In genomic region chr15:27629046-27629445, GRCm38 (mm10) we compare ENCODE assay signal across 10 mouse cellular contexts. TPM values are rescaled to one million over a fixed set of nuclear protein-coding genes. Genes with fewer than 3 reads are reported as not detected.
DNase-seq lines count a peak whose midpoint lies in the region; ATAC-seq and TF ChIP-seq lines count a peak whose summit lies in the region.
"Had no signal": no experiment of that assay in that cellular context is flagged by ENCODE, and none has a peak within 500 bp of the region (broad histone marks: within the 10 kb centered on the region; RNA-seq: fewer than 3 reads in every experiment).

No protein-coding gene starts in this region.

- H3K9ac ChIP-seq in heart, embryonic 13.5 days: peak overlapping the region; percentile 96
- H3K9ac ChIP-seq in hindbrain, embryonic 11.5 days (ENCODE audit: low read depth, low read length): no peak overlapping the region
- no peak overlapping the region; the same call in 1 of the 2 replicates for H3K9ac ChIP-seq in liver, postnatal 0 days (replicated peaks)

- H3K27ac ChIP-seq in heart, embryonic 13.5 days (replicated peaks): no peak overlapping the region
- no peak overlapping the region for H3K27ac ChIP-seq in hindbrain, embryonic 11.5 days (ENCODE audit: low read depth, low read length)
- H3K27ac ChIP-seq in liver, postnatal 0 days (ENCODE audit: low read depth): no peak overlapping the region

- 77% methylated on average over 4 of the region's 4 CpGs for WGBS in heart, embryonic 13.5 days
- WGBS in hindbrain, embryonic 11.5 days: 90% methylated on average over 4 of the region's 4 CpGs
- WGBS in liver, postnatal 0 days (ENCODE audit: insufficient replicate concordance): 71% methylated on average over 4 of the region's 4 CpGs

- peaks cover 16% of the 10 kb centered on the region for H3K36me3 ChIP-seq in heart, embryonic 13.5 days
- H3K36me3 ChIP-seq in G1E (replicated peaks): peaks cover 46% of the 10 kb centered on the region
- no peaks in the 10 kb centered on the region for H3K36me3 ChIP-seq in hindbrain, embryonic 11.5 days (ENCODE audit: control insufficient read depth, insufficient read depth, low read length)
- peaks cover 4% of the 10 kb centered on the region; the same call in 1 of the 2 replicates for H3K36me3 ChIP-seq in liver, postnatal 0 days (replicated peaks; ENCODE audit: insufficient read depth, low read length)

- peak overlapping the region; percentile 97 for H3K4me3 ChIP-seq in heart, embryonic 13.5 days
- H3K4me3 ChIP-seq in G1E (ENCODE audit: low read depth, low read length): peak overlapping the region; percentile 52; the same call in 1 of the 2 replicates
- no peak overlapping the region for H3K4me3 ChIP-seq in hindbrain, embryonic 11.5 days (ENCODE audit: low read depth, low read length)
- H3K4me3 ChIP-seq in liver, postnatal 0 days (ENCODE audit: low read depth, low read length): peak overlapping the region; percentile 86

- TF ChIP-seq EP300 in liver, postnatal 0 days (IDR thresholded peaks at IDR 0.05; ENCODE audit: low read depth): no peak

- DNase-seq in heart, adult 8-10 months (ENCODE audit: low spot score): no peak
- no peak for DNase-seq in G1E (ENCODE audit: low spot score)
- DNase-seq in hindbrain, embryonic 11.5 days (ENCODE audit: low spot score): no peak
- DNase-seq in liver, postnatal 0 days: no peak
- DNase-seq in cerebellum, postnatal 25 days: no peak
- no peak for DNase-seq in ovary, postnatal 36 days (ENCODE audit: low spot score)
- DNase-seq in right cerebral cortex, postnatal 10 days (ENCODE audit: low spot score in 2 of 2): no peak
- DNase-seq: gastrocnemius, postnatal 14 days; thymus, postnatal 14 days had no signal

- H3K4me1 ChIP-seq in heart, embryonic 13.5 days: peaks cover 60% of the 10 kb centered on the region
- peaks cover 41% of the 10 kb centered on the region for H3K4me1 ChIP-seq in G1E (ENCODE audit: insufficient read depth, low read depth, low read length)
- H3K4me1 ChIP-seq in hindbrain, embryonic 11.5 days (replicated peaks; ENCODE audit: control insufficient read depth, insufficient read depth, low read length): no peaks in the 10 kb centered on the region; the same call in none of the 2 replicates
- H3K4me1 ChIP-seq in liver, postnatal 0 days (ENCODE audit: insufficient read depth): peaks cover 51% of the 10 kb centered on the region

- ATAC-seq in heart, embryonic 13.5 days (ENCODE audit: extremely low read depth, insufficient number of reproducible peaks, low FRiP score, low TSS enrichment): no peak
- ATAC-seq in G1E (ENCODE audit: extremely low read depth, insufficient number of reproducible peaks, low FRiP score, poor library complexity, severe bottlenecking): no peak
- ATAC-seq in hindbrain, embryonic 11.5 days (ENCODE audit: low FRiP score): no peak
- ATAC-seq in liver, postnatal 0 days: no peak

- H3K27me3 ChIP-seq in heart, embryonic 13.5 days (replicated peaks): no peaks in the 10 kb centered on the region
- H3K27me3 ChIP-seq in G1E (ENCODE audit: insufficient read depth, low read length): no peaks in the 10 kb centered on the region
- H3K27me3 ChIP-seq in hindbrain, embryonic 11.5 days (ENCODE audit: control insufficient read depth, insufficient read depth, low read length): no peaks in the 10 kb centered on the region
- H3K27me3 ChIP-seq in liver, postnatal 0 days (ENCODE audit: insufficient read depth, low read length): no peaks in the 10 kb centered on the region

- no peak for TF ChIP-seq CTCF in G1E (IDR thresholded peaks at IDR 0.05; ENCODE audit: low read depth, low read length)
- no peak for TF ChIP-seq CTCF in liver, postnatal 0 days (IDR thresholded peaks at IDR 0.05; ENCODE audit: low read depth)

- peak overlapping the region; percentile 90 for H3K4me2 ChIP-seq in heart, embryonic 13.5 days
- peak overlapping the region; percentile 75; the same call in 1 of the 2 replicates for H3K4me2 ChIP-seq in hindbrain, embryonic 11.5 days (replicated peaks; ENCODE audit: low read depth, low read length)
- H3K4me2 ChIP-seq in liver, postnatal 0 days (ENCODE audit: low read depth, low read length): peak overlapping the region; percentile 85

- H3K9me3 ChIP-seq in heart, embryonic 13.5 days: no peaks in the 10 kb centered on the region
- H3K9me3 ChIP-seq in G1E (replicated peaks): no peaks in the 10 kb centered on the region
- no peaks in the 10 kb centered on the region for H3K9me3 ChIP-seq in hindbrain, embryonic 11.5 days (ENCODE audit: control insufficient read depth, low read length)
- no peaks in the 10 kb centered on the region for H3K9me3 ChIP-seq in liver, postnatal 0 days (ENCODE audit: low read length)

RNA-seq across cellular contexts. Expression of gene Otulin, which starts 1.4 kb away (rescaled TPM):
- polyA plus RNA-seq in heart, embryonic 13.5 days (2015; fragmentation: Nextera tagmentation; extraction: Ambion mirVana): 26.0 and 26.1 TPM in 2 replicates
- total RNA-seq in heart, adult 8-10 months (2022): 10 to 100 TPM; 25.7 to 29.2 (median 27.6) TPM
- total RNA-seq in G1E (2014; fragmentation: Nextera tagmentation) (40.3 and 42.5 TPM in 2 replicates), G1E (2017) (33.8 and 43.3 TPM in 2 replicates)
- polyA plus RNA-seq in G1E (2012): 37.4 and 40.3 TPM in 2 replicates
- 31.8 and 32.0 TPM in 2 replicates for polyA plus RNA-seq in hindbrain, embryonic 11.5 days (2014; fragmentation: Nextera tagmentation; extraction: Ambion mirVana)
- polyA plus RNA-seq in liver, postnatal 0 days (2015; fragmentation: Nextera tagmentation; extraction: Ambion mirVana): 20.8 and 23.5 TPM in 2 replicates

RNA-seq across cellular contexts. Expression of gene Otulinl, which starts 52.3 kb away (rescaled TPM):
- polyA plus RNA-seq in heart, embryonic 13.5 days (2015; fragmentation: Nextera tagmentation; extraction: Ambion mirVana): 4.1 and 4.5 TPM in 2 replicates
- total RNA-seq in heart, adult 8-10 months (2022): 1 to 10 TPM in 2 of 4 experiments, under 1 TPM in 2; 0.79 to 2.2 (median 1.1) TPM
- not detected in 2 replicates for total RNA-seq in G1E (2014; fragmentation: Nextera tagmentation)
- total RNA-seq in G1E (2017): 0.23 TPM in 1 of 2 replicates, not detected in the other
- not detected in 2 replicates for polyA plus RNA-seq in G1E (2012)
- 6.9 and 9.7 TPM in 2 replicates for polyA plus RNA-seq in hindbrain, embryonic 11.5 days (2014; fragmentation: Nextera tagmentation; extraction: Ambion mirVana)
- polyA plus RNA-seq in liver, postnatal 0 days (2015; fragmentation: Nextera tagmentation; extraction: Ambion mirVana): 12.3 and 13.7 TPM in 2 replicates
